Mouse (Mus musculus): Measurements from ENCODE around the gene Sarnp. TPM values are rescaled to one million over a fixed set of nuclear protein-coding genes. Genes with fewer than 3 reads are reported as not detected.
A peak's percentile ranks its signal among the peaks of the same experiment; 100 is the strongest.

The Sarnp gene
- 279 and 318 TPM in 2 replicates for polyA plus RNA-seq (2014; fragmentation: Nextera tagmentation; extraction: Ambion mirVana)

- Histone ChIP-seq H3K4me3 (ENCODE audit: low read depth, low read length) (no peak within 1 kb of the TSS), H3K4me2 (ENCODE audit: low read depth, low read length) (no peak within 1 kb of the TSS), H3K9me3 (replicated peaks; ENCODE audit: control insufficient read depth, low read length) (no peaks in the 10 kb centered on the region), H3K4me1 (ENCODE audit: control insufficient read depth, insufficient read depth, low read length) (no peaks in the 10 kb centered on the region), H3K36me3 (replicated peaks; ENCODE audit: control insufficient read depth, insufficient read depth, low read depth, low read length) (peaks cover 12% of the 10 kb centered on the region), H3K9ac (replicated peaks; ENCODE audit: low read length) (no peak within 1 kb of the TSS), H3K27ac (replicated peaks; ENCODE audit: low read depth, low read length) (no peak within 1 kb of the TSS), H3K27me3 (ENCODE audit: control insufficient read depth, insufficient read depth, low read length) (no peaks in the 10 kb centered on the region)
- ATAC-seq (replicated peaks; ENCODE audit: insufficient number of reproducible peaks, low FRiP score, low TSS enrichment, low read depth) (no peak), DNase-seq (ENCODE audit: low spot score) (no peak)
- WGBS: 92% methylated on average over 13 of the region's 13 CpGs
Observed at GRCm38 (mm10) chr10:128817033-128817432, at the start of gene Sarnp. Sarnp (plus strand) TSS chr10:128817333.

- WGBS: 78% methylated on average over 2 of the region's 2 CpGs
- no peaks in the 10 kb centered on the region for H3K27me3 ChIP-seq (ENCODE audit: control insufficient read depth, insufficient read depth, low read length)
- peak; percentile 20 for DNase-seq (ENCODE audit: low spot score)
- H3K9me3 ChIP-seq (replicated peaks; ENCODE audit: control insufficient read depth, low read length): no peaks in the 10 kb centered on the region
- ATAC-seq (replicated peaks; ENCODE audit: insufficient number of reproducible peaks, low FRiP score, low TSS enrichment, low read depth): no peak
- no peak overlapping the region for H3K4me3 ChIP-seq (ENCODE audit: low read depth, low read length)
- H3K4me1 ChIP-seq (ENCODE audit: control insufficient read depth, insufficient read depth, low read length): no peaks in the 10 kb centered on the region
- no peak overlapping the region for H3K27ac ChIP-seq (replicated peaks; ENCODE audit: low read depth, low read length)
- H3K9ac ChIP-seq (replicated peaks; ENCODE audit: low read length): no peak overlapping the region
- no peak overlapping the region for H3K4me2 ChIP-seq (ENCODE audit: low read depth, low read length)
- no peaks in the 10 kb centered on the region for H3K36me3 ChIP-seq (replicated peaks; ENCODE audit: control insufficient read depth, insufficient read depth, low read depth, low read length)
Observed at GRCm38 (mm10) chr10:128772895-128773294, 44.2 kb upstream of the Sarnp start.

- ATAC-seq (replicated peaks; ENCODE audit: insufficient number of reproducible peaks, low FRiP score, low TSS enrichment, low read depth) (no peak), DNase-seq (ENCODE audit: low spot score) (peak; percentile 48)
- Histone ChIP-seq H3K36me3 (replicated peaks; ENCODE audit: control insufficient read depth, insufficient read depth, low read depth, low read length) (no peaks in the 10 kb centered on the region), H3K4me1 (ENCODE audit: control insufficient read depth, insufficient read depth, low read length) (no peaks in the 10 kb centered on the region), H3K4me3 (ENCODE audit: low read depth, low read length) (no peak overlapping the region), H3K4me2 (ENCODE audit: low read depth, low read length) (no peak overlapping the region), H3K9ac (replicated peaks; ENCODE audit: low read length) (no peak overlapping the region), H3K27ac (replicated peaks; ENCODE audit: low read depth, low read length) (no peak overlapping the region), H3K9me3 (replicated peaks; ENCODE audit: control insufficient read depth, low read length) (no peaks in the 10 kb centered on the region), H3K27me3 (ENCODE audit: control insufficient read depth, insufficient read depth, low read length) (no peaks in the 10 kb centered on the region)
- WGBS: 17% methylated on average over 5 of the region's 5 CpGs
Observed at GRCm38 (mm10) chr10:128773685-128774084, 43.4 kb upstream of the Sarnp start.

- H3K27me3 ChIP-seq (ENCODE audit: control insufficient read depth, insufficient read depth, low read length): no peaks in the 10 kb centered on the region
- no peak for DNase-seq (ENCODE audit: low spot score)
- H3K4me2 ChIP-seq (ENCODE audit: low read depth, low read length): no peak overlapping the region
- no peak overlapping the region for H3K9ac ChIP-seq (replicated peaks; ENCODE audit: low read length)
- 83% methylated on average over 2 of the region's 2 CpGs for whole genome bisulfite sequencing
- H3K27ac ChIP-seq (replicated peaks; ENCODE audit: low read depth, low read length): no peak overlapping the region; the same call in 1 of the 2 replicates
- no peak overlapping the region for H3K4me3 ChIP-seq (ENCODE audit: low read depth, low read length)
- no peak for ATAC-seq (replicated peaks; ENCODE audit: insufficient number of reproducible peaks, low FRiP score, low TSS enrichment, low read depth)
- H3K9me3 ChIP-seq (replicated peaks; ENCODE audit: control insufficient read depth, low read length): no peaks in the 10 kb centered on the region
- H3K4me1 ChIP-seq (ENCODE audit: control insufficient read depth, insufficient read depth, low read length): no peaks in the 10 kb centered on the region
- H3K36me3 ChIP-seq (replicated peaks; ENCODE audit: control insufficient read depth, insufficient read depth, low read depth, low read length): no peaks in the 10 kb centered on the region
Observed at GRCm38 (mm10) chr10:128778441-128778840, 38.7 kb upstream of the Sarnp start.

GRCm38 (mm10) chr10:128779011-128779795, 37.9 kb upstream of the Sarnp start:
- Histone ChIP-seq H3K27me3 (ENCODE audit: control insufficient read depth, insufficient read depth, low read length) (no peaks in the 10 kb centered on the region), H3K4me3 (ENCODE audit: low read depth, low read length) (no peak overlapping the region), H3K9me3 (replicated peaks; ENCODE audit: control insufficient read depth, low read length) (no peaks in the 10 kb centered on the region; the same call in 1 of the 2 replicates), H3K27ac (replicated peaks; ENCODE audit: low read depth, low read length) (peak overlapping the region; percentile 81), H3K4me2 (ENCODE audit: low read depth, low read length) (no peak overlapping the region), H3K4me1 (ENCODE audit: control insufficient read depth, insufficient read depth, low read length) (no peaks in the 10 kb centered on the region), H3K36me3 (replicated peaks; ENCODE audit: control insufficient read depth, insufficient read depth, low read depth, low read length) (no peaks in the 10 kb centered on the region), H3K9ac (replicated peaks; ENCODE audit: low read length) (peak overlapping the region; percentile 43)
- 17% methylated on average over 8 of the region's 8 CpGs for WGBS
- peak; percentile 91 for DNase-seq (ENCODE audit: low spot score)
- ATAC-seq (replicated peaks; ENCODE audit: insufficient number of reproducible peaks, low FRiP score, low TSS enrichment, low read depth): peak; percentile 93

GRCm38 (mm10) chr10:128780200-128780599, 36.9 kb upstream of the Sarnp start:
- Histone ChIP-seq H3K9me3 (replicated peaks; ENCODE audit: control insufficient read depth, low read length) (no peaks in the 10 kb centered on the region; the same call in none of the 2 replicates), H3K4me3 (ENCODE audit: low read depth, low read length) (no peak overlapping the region), H3K4me2 (ENCODE audit: low read depth, low read length) (no peak overlapping the region), H3K4me1 (ENCODE audit: control insufficient read depth, insufficient read depth, low read length) (no peaks in the 10 kb centered on the region), H3K36me3 (replicated peaks; ENCODE audit: control insufficient read depth, insufficient read depth, low read depth, low read length) (no peaks in the 10 kb centered on the region), H3K9ac (replicated peaks; ENCODE audit: low read length) (no peak overlapping the region), H3K27ac (replicated peaks; ENCODE audit: low read depth, low read length) (no peak overlapping the region), H3K27me3 (ENCODE audit: control insufficient read depth, insufficient read depth, low read length) (no peaks in the 10 kb centered on the region)
- ATAC-seq (replicated peaks; ENCODE audit: insufficient number of reproducible peaks, low FRiP score, low TSS enrichment, low read depth): no peak
- no peak for DNase-seq (ENCODE audit: low spot score)
- 81% methylated on average over 1 of the region's 1 CpGs for WGBS

GRCm38 (mm10) chr10:128790398-128791124, 26.6 kb upstream of the Sarnp start, which contains the start of gene Mmp19:
Mmp19 (plus strand) TSS chr10:128790910.
- DNase-seq (ENCODE audit: low spot score): no peak
- H3K9ac ChIP-seq (replicated peaks; ENCODE audit: low read length): no peak within 1 kb of the TSS
- no peaks in the 10 kb centered on the region for H3K4me1 ChIP-seq (ENCODE audit: control insufficient read depth, insufficient read depth, low read length)
- H3K4me3 ChIP-seq (ENCODE audit: low read depth, low read length): no peak within 1 kb of the TSS
- no peak within 1 kb of the TSS for H3K4me2 ChIP-seq (ENCODE audit: low read depth, low read length)
- no peak within 1 kb of the TSS for H3K27ac ChIP-seq (replicated peaks; ENCODE audit: low read depth, low read length)
- no peak for ATAC-seq (replicated peaks; ENCODE audit: insufficient number of reproducible peaks, low FRiP score, low TSS enrichment, low read depth)
- WGBS: 75% methylated on average over 7 of the region's 7 CpGs
- H3K36me3 ChIP-seq (replicated peaks; ENCODE audit: control insufficient read depth, insufficient read depth, low read depth, low read length): no peaks in the 10 kb centered on the region
- H3K9me3 ChIP-seq (replicated peaks; ENCODE audit: control insufficient read depth, low read length): no peaks in the 10 kb centered on the region
- H3K27me3 ChIP-seq (ENCODE audit: control insufficient read depth, insufficient read depth, low read length): no peaks in the 10 kb centered on the region

GRCm38 (mm10) chr10:128792041-128792440, 25.1 kb upstream of the Sarnp start:
- no peaks in the 10 kb centered on the region for H3K36me3 ChIP-seq (replicated peaks; ENCODE audit: control insufficient read depth, insufficient read depth, low read depth, low read length)
- no peaks in the 10 kb centered on the region for H3K27me3 ChIP-seq (ENCODE audit: control insufficient read depth, insufficient read depth, low read length)
- no peak overlapping the region for H3K9ac ChIP-seq (replicated peaks; ENCODE audit: low read length)
- H3K27ac ChIP-seq (replicated peaks; ENCODE audit: low read depth, low read length): no peak overlapping the region
- H3K9me3 ChIP-seq (replicated peaks; ENCODE audit: control insufficient read depth, low read length): no peaks in the 10 kb centered on the region
- H3K4me1 ChIP-seq (ENCODE audit: control insufficient read depth, insufficient read depth, low read length): no peaks in the 10 kb centered on the region
- DNase-seq (ENCODE audit: low spot score) (no peak), ATAC-seq (replicated peaks; ENCODE audit: insufficient number of reproducible peaks, low FRiP score, low TSS enrichment, low read depth) (no peak)
- no peak overlapping the region for H3K4me3 ChIP-seq (ENCODE audit: low read depth, low read length)
- no peak overlapping the region for H3K4me2 ChIP-seq (ENCODE audit: low read depth, low read length)
